In genomic region chr13:64457225-64457978, GRCm38 (mm10) we compare ENCODE assay signal across 30 mouse cellular contexts. TPM values are rescaled to one million over a fixed set of nuclear protein-coding genes. Genes with fewer than 3 reads are reported as not detected.
A peak's percentile ranks its signal among the peaks of the same experiment; 100 is the strongest.
DNase-seq lines count a peak whose midpoint lies in the region; ATAC-seq lines count a peak whose summit lies in the region.
"Not testable (repeated sequence)": the region's sequence is repeated elsewhere in the genome, so short reads cannot be mapped to it uniquely, and the experiment has no call there.
"Had no signal": no experiment of that assay in that cellular context is flagged by ENCODE, and none has a peak within 500 bp of the region (broad histone marks: within the 10 kb centered on the region; RNA-seq: fewer than 3 reads in every experiment).

No protein-coding gene starts in this region.

- H3K4me1 ChIP-seq in intestine, embryonic 15.5 days (replicated peaks); liver, embryonic 16.5 days (ENCODE audit: control insufficient read depth, low read depth, low read length): not testable (repeated sequence)
- H3K4me1 ChIP-seq in liver, embryonic 13.5 days (replicated peaks), result peaks cover 25% of the 10 kb centered on the region

- H3K4me2 ChIP-seq in intestine, embryonic 15.5 days (replicated peaks), result not testable (repeated sequence)
- peak overlapping the region; percentile 45 for H3K4me2 ChIP-seq in liver, embryonic 13.5 days
- peak overlapping the region; percentile 28 for H3K4me2 ChIP-seq in liver, embryonic 16.5 days (ENCODE audit: low read depth, low read length)

- not testable (repeated sequence) for H3K4me3 ChIP-seq in intestine, embryonic 15.5 days (replicated peaks); liver, embryonic 16.5 days (ENCODE audit: low read depth, low read length)
- H3K4me3 ChIP-seq in liver, embryonic 13.5 days (replicated peaks), result peak overlapping the region; percentile 12; the same call in 1 of the 2 replicates

- WGBS in intestine, embryonic 15.5 days, result 84% methylated on average over 19 of the region's 19 CpGs
- WGBS in liver, embryonic 13.5 days (ENCODE audit: insufficient replicate concordance), result 60% methylated on average over 19 of the region's 19 CpGs
- 51% methylated on average over 19 of the region's 19 CpGs for WGBS in liver, embryonic 16.5 days (ENCODE audit: insufficient replicate concordance)

- ATAC-seq in erythroblast, adult 5-6 weeks (replicated peaks; ENCODE audit: low FRiP score, poor library complexity, severe bottlenecking), result peak; percentile 74
- ATAC-seq in intestine, embryonic 15.5 days, result peak; percentile 58; the same call in 1 of the 2 replicates
- peak; percentile 97 for ATAC-seq in liver, embryonic 13.5 days (ENCODE audit: low read depth)
- peak; percentile 95 for ATAC-seq in liver, embryonic 16.5 days (ENCODE audit: low read depth)
- ATAC-seq in megakaryocyte-erythroid progenitor cell, adult 5-6 weeks (replicated peaks; ENCODE audit: low FRiP score, low TSS enrichment, poor library complexity, severe bottlenecking), result peak; percentile 81

- H3K36me3 ChIP-seq in intestine, embryonic 15.5 days; liver, embryonic 13.5 days; liver, embryonic 16.5 days (ENCODE audit: control insufficient read depth, insufficient read depth): not testable (repeated sequence)

- not testable (repeated sequence) for H3K27me3 ChIP-seq in intestine, embryonic 15.5 days (replicated peaks); liver, embryonic 13.5 days; liver, embryonic 16.5 days (ENCODE audit: control insufficient read depth, insufficient read depth, low read depth, low read length)

- not testable (repeated sequence) for H3K27ac ChIP-seq in intestine, embryonic 15.5 days
- peak overlapping the region; percentile 69 for H3K27ac ChIP-seq in liver, embryonic 13.5 days
- H3K27ac ChIP-seq in liver, embryonic 16.5 days (ENCODE audit: low read length), result peak overlapping the region; percentile 43; the same call in 1 of the 2 replicates

- DNase-seq in R1 (ENCODE audit: low read depth, low spot score), result peak; percentile 34
- DNase-seq in liver, result peak; percentile 77
- DNase-seq in liver, embryonic 13.5 days, result peak; percentile 61

- not testable (repeated sequence) for H3K9ac ChIP-seq in intestine, embryonic 15.5 days; liver, embryonic 16.5 days (ENCODE audit: low read depth, low read length)
- 0 out of 2 replicates have a peak overlapping the region, but pooled peaks have one; percentile 36 for H3K9ac ChIP-seq in liver, embryonic 13.5 days

- H3K9me3 ChIP-seq in intestine, embryonic 15.5 days; liver, embryonic 13.5 days (replicated peaks); liver, embryonic 16.5 days (replicated peaks; ENCODE audit: control insufficient read depth, low read length): not testable (repeated sequence)

RNA-seq across cellular contexts. Expression of gene Cdk20, which starts 25.3 kb away (rescaled TPM):
- 0.63 TPM in 1 of 2 replicates, not detected in the other for total RNA-seq in erythroblast, adult 5-6 weeks (2015; ENCODE audit: low replicate concordance)
- 0.51 TPM in 1 of 2 replicates, not detected in the other for total RNA-seq in erythroblast, adult 5-6 weeks (2017; ENCODE audit: low replicate concordance)
- polyA plus RNA-seq in intestine, embryonic 15.5 days (2015; fragmentation: Nextera tagmentation; extraction: Ambion mirVana), result 7.9 and 8.6 TPM in 2 replicates
- polyA plus RNA-seq in liver, embryonic 13.5 days (2015; fragmentation: Nextera tagmentation; extraction: Ambion mirVana), result 3.7 and 3.8 TPM in 2 replicates
- polyA plus RNA-seq in liver, embryonic 16.5 days (2015; fragmentation: Nextera tagmentation; extraction: Ambion mirVana), result 4.1 and 4.9 TPM in 2 replicates
- 3.7 and 4.4 TPM in 2 replicates for total RNA-seq in megakaryocyte-erythroid progenitor cell, adult 5-6 weeks (2014; fragmentation: Nextera tagmentation)
- 2.9 and 6.8 TPM in 2 replicates for total RNA-seq in megakaryocyte-erythroid progenitor cell, adult 5-6 weeks (2017)

RNA-seq across cellular contexts. Expression of gene Fam240b, which starts 40.2 kb away (rescaled TPM):
- not detected in 2 replicates for total RNA-seq in erythroblast, adult 5-6 weeks (2015; ENCODE audit: low replicate concordance)
- total RNA-seq in erythroblast, adult 5-6 weeks (2017; ENCODE audit: low replicate concordance), result not detected in 2 replicates
- polyA plus RNA-seq in intestine, embryonic 15.5 days (2015; fragmentation: Nextera tagmentation; extraction: Ambion mirVana), result not detected in 2 replicates
- not detected in 2 replicates for polyA plus RNA-seq in liver, embryonic 13.5 days (2015; fragmentation: Nextera tagmentation; extraction: Ambion mirVana)
- not detected in 2 replicates for polyA plus RNA-seq in liver, embryonic 16.5 days (2015; fragmentation: Nextera tagmentation; extraction: Ambion mirVana)
- total RNA-seq in megakaryocyte-erythroid progenitor cell, adult 5-6 weeks (2014; fragmentation: Nextera tagmentation), result not detected in 2 replicates
- total RNA-seq in megakaryocyte-erythroid progenitor cell, adult 5-6 weeks (2017), result not detected in 2 replicates
- total RNA-seq: adrenal gland, adult 18-20 months; adrenal gland, postnatal 10 days; adrenal gland, postnatal 36 days; CH12.LX; common myeloid progenitor, adult 5-6 weeks; gastrocnemius, postnatal 36 days; granulocyte monocyte progenitor cell, adult 5-6 weeks; heart, adult 8-10 months; heart, postnatal 25 days; hematopoietic stem cell, adult 5-6 weeks; MEL had no signal
- polyA plus RNA-seq: cerebellum, adult 2 months; embryonic facial prominence, embryonic 12.5 days; embryonic facial prominence, embryonic 15.5 days; erythroblast, embryonic 14.5 days; forebrain, embryonic 10.5 days; forebrain, embryonic 13.5 days; forebrain, embryonic 16.5 days; heart, embryonic 11.5 days; heart, embryonic 14.5 days; heart, postnatal 0 days; hindbrain, embryonic 12.5 days; hindbrain, embryonic 15.5 days had no signal
